Mouse (Mus musculus) megakaryocyte, embryonic 14.5 days (primary cell): ENCODE measurements around the gene Farp1. TPM values are rescaled to one million over a fixed set of nuclear protein-coding genes. Genes with fewer than 3 reads are reported as not detected.

Experiments used
- H3K27me3 ChIP-seq: replicated peaks from 2 replicates; pipeline ENCODE3; 2012; ENCODE audit warnings: inconsistent platforms
- H3K36me3 ChIP-seq: replicated peaks from 2 replicates; pipeline ENCODE3; 2012; ENCODE audit warnings: low read length, inconsistent platforms, mixed read lengths
- H3K4me1 ChIP-seq: 2 replicates; pipeline ENCODE4 v1.6.1; 2012; ENCODE audit warnings: inconsistent platforms
- H3K4me3 ChIP-seq: replicated peaks from 2 replicates; pipeline ENCODE3; 2012; ENCODE audit warnings: moderate library complexity, mild to moderate bottlenecking, inconsistent platforms
- H3K9me3 ChIP-seq: 2 replicates; pipeline ENCODE4 v1.6.1; 2012; ENCODE audit warnings: inconsistent platforms
- FLI1 ChIP-seq: IDR thresholded peaks from 2 replicates; pipeline ENCODE4 v1.6.1; 2012; ENCODE audit warnings: low read length, inconsistent platforms, mixed read lengths
- GATA1 ChIP-seq: IDR thresholded peaks from 3 replicates; pipeline ENCODE4 v1.6.1; 2012; ENCODE audit warnings: mixed read lengths, low read length, inconsistent platforms, borderline replicate concordance
- polyA plus RNA-seq: library from polyadenylated mRNA; stranded (reverse); fragments of >175 nt; gene quantifications from 2 replicates; pipeline ENCODE4 v1.2.3, GENCODE M21; 2012; ENCODE audit warnings: low replicate concordance; ENCODE audit not compliant: insufficient read depth

Farp1 gene
- polyA plus RNA-seq, 1 experiment, result not detected

- Histone ChIP-seq H3K27me3 (peaks cover 19% of the 10 kb centered on the region), H3K4me1 (no peaks in the 10 kb centered on the region), H3K36me3 (no peaks in the 10 kb centered on the region), H3K4me3 (no peak overlapping the region), H3K9me3 (peaks cover 4% of the 10 kb centered on the region)
- TF ChIP-seq GATA1, result no peak
- no peak for TF ChIP-seq FLI1
These were observed 212.3 kb downstream of the Farp1 start for GRCm38 (mm10) chr14:121247287-121247686.

- Histone ChIP-seq H3K36me3 (no peaks in the 10 kb centered on the region), H3K4me1 (no peaks in the 10 kb centered on the region), H3K27me3 (peaks cover 23% of the 10 kb centered on the region), H3K9me3 (peaks cover 4% of the 10 kb centered on the region), H3K4me3 (no peak overlapping the region)
- TF ChIP-seq FLI1 (no peak), GATA1 (no peak)
These were observed 213.3 kb downstream of the Farp1 start for GRCm38 (mm10) chr14:121248346-121248745.

GRCm38 (mm10) chr14:121251099-121251498 lies 216.1 kb downstream of the Farp1 start:
- TF ChIP-seq FLI1, result no peak
- TF ChIP-seq GATA1, result no peak
- no peaks in the 10 kb centered on the region for H3K4me1 ChIP-seq
- peaks cover 39% of the 10 kb centered on the region for H3K27me3 ChIP-seq
- H3K4me3 ChIP-seq, result no peak overlapping the region
- no peaks in the 10 kb centered on the region for H3K36me3 ChIP-seq
- no peaks in the 10 kb centered on the region for H3K9me3 ChIP-seq

GRCm38 (mm10) chr14:121251708-121252107 lies 216.7 kb downstream of the Farp1 start:
- Histone ChIP-seq H3K27me3 (peaks cover 39% of the 10 kb centered on the region), H3K9me3 (no peaks in the 10 kb centered on the region), H3K4me1 (0 out of 2 replicates have a peak, but pooled peaks cover 3% of the 10 kb centered on the region), H3K4me3 (no peak overlapping the region), H3K36me3 (no peaks in the 10 kb centered on the region)
- TF ChIP-seq GATA1, result no peak

GRCm38 (mm10) chr14:121252542-121252941 lies 217.5 kb downstream of the Farp1 start:
- H3K9me3 ChIP-seq, result no peaks in the 10 kb centered on the region
- no peaks in the 10 kb centered on the region for H3K36me3 ChIP-seq
- H3K4me3 ChIP-seq, result no peak overlapping the region
- TF ChIP-seq FLI1, result no peak
- no peak for TF ChIP-seq GATA1
- peaks cover 41% of the 10 kb centered on the region for H3K27me3 ChIP-seq
- peaks cover 6% of the 10 kb centered on the region; the same call in 1 of the 2 replicates for H3K4me1 ChIP-seq

GRCm38 (mm10) chr14:121254869-121255268 lies 219.9 kb downstream of the Farp1 start:
- Histone ChIP-seq H3K27me3 (peaks cover 34% of the 10 kb centered on the region), H3K9me3 (no peaks in the 10 kb centered on the region), H3K4me1 (peaks cover 6% of the 10 kb centered on the region; the same call in 1 of the 2 replicates), H3K4me3 (no peak overlapping the region), H3K36me3 (no peaks in the 10 kb centered on the region)
- TF ChIP-seq GATA1 (no peak), FLI1 (no peak)

GRCm38 (mm10) chr14:121255469-121255868 lies 220.5 kb downstream of the Farp1 start:
- H3K4me1 ChIP-seq, result peaks cover 6% of the 10 kb centered on the region; the same call in 1 of the 2 replicates
- no peaks in the 10 kb centered on the region for H3K9me3 ChIP-seq
- H3K4me3 ChIP-seq, result no peak overlapping the region
- H3K36me3 ChIP-seq, result no peaks in the 10 kb centered on the region
- no peak for TF ChIP-seq FLI1
- TF ChIP-seq GATA1, result no peak
- peaks cover 33% of the 10 kb centered on the region for H3K27me3 ChIP-seq

GRCm38 (mm10) chr14:121256896-121257295 lies 221.9 kb downstream of the Farp1 start:
- H3K4me3 ChIP-seq, result no peak overlapping the region
- H3K9me3 ChIP-seq, result no peaks in the 10 kb centered on the region
- peaks cover 6% of the 10 kb centered on the region; the same call in 1 of the 2 replicates for H3K4me1 ChIP-seq
- H3K36me3 ChIP-seq, result no peaks in the 10 kb centered on the region
- no peak for TF ChIP-seq FLI1
- peaks cover 32% of the 10 kb centered on the region for H3K27me3 ChIP-seq

GRCm38 (mm10) chr14:121259332-121259731 lies 224.3 kb downstream of the Farp1 start:
- Histone ChIP-seq H3K4me3 (no peak overlapping the region), H3K27me3 (peaks cover 27% of the 10 kb centered on the region), H3K9me3 (no peaks in the 10 kb centered on the region), H3K36me3 (no peaks in the 10 kb centered on the region), H3K4me1 (peaks cover 21% of the 10 kb centered on the region)
- TF ChIP-seq FLI1 (no peak), GATA1 (no peak)

- H3K9me3 ChIP-seq, result no peaks in the 10 kb centered on the region
- peaks cover 25% of the 10 kb centered on the region for H3K27me3 ChIP-seq
- H3K36me3 ChIP-seq, result no peaks in the 10 kb centered on the region
- H3K4me3 ChIP-seq, result no peak overlapping the region
- TF ChIP-seq FLI1 (no peak), GATA1 (no peak)
- peaks cover 21% of the 10 kb centered on the region for H3K4me1 ChIP-seq
These were observed 224.8 kb downstream of the Farp1 start for GRCm38 (mm10) chr14:121259789-121260188.
